Mouse (Mus musculus): ENCODE data around the gene Pex26.

The Pex26 gene

DNA sequence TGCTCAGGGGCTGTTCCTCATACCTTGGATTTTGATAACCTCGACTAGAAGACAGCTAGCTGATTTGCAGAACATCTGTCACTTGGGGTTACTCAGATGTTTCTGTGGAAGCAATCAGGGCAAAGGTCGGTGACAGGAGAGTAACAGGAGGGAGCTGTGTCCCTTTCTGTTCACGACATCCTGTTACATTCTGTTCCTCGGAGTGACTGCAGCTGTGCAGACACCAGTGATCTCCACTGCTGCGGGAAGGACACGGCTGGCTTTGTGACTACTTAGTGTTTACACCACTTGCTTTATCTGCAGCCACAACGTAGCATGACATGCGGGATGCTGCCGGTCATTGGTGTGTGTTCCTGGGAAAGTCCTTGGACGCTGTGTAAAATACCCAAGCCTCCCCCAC, 59.7 kb downstream of the Pex26 start:
- DNase-seq = no peak

DNA sequence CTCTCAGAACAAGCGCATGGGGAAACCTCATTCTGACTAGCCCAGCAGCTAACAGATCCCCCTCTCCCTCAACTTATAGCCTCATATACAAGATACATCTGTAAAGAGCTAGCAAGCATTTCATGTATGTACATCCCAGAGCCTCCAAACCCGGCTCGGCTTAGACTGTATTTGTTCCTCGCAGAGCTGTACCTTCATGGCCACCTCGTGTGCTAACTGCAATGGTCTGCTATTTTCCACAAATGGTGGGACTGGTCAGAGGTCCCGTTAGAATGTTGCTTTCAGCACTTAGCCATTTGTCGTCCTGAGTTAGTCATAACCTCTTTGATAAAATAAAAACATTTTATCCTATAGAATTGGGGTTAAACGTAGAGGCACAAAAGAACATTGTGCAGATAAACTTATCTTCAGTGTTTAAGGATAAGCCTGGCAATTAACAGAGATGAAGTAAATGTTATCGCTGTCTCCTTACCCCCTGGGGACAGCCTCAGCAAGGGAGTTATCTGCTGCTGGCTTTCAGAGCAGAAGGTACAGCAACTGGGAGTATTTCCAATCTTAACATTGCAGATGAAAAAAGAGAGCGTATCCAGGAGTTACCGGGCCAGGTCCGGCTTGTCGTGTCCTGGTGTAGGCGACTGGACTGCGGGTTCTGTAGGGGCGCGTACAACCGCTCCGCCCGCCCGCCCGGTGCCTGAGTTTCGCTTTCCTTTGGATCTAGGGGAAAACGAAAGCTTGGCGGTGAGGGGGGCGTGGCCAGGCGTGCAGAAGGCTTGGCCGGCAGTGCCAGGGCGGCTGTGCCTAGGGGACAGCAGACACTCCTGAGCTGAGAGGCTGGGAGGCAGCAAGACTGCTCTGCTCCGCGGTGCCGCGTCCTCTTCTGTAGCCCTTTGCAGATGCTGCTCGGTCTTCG, 61.9 kb downstream of the Pex26 start, which contains the start of gene Usp18:
TSS of gene Usp18 (plus strand) at position 780 of the 910 bp plus-strand sequence.
- peak; percentile 79 to 83 for DNase-seq

DNA sequence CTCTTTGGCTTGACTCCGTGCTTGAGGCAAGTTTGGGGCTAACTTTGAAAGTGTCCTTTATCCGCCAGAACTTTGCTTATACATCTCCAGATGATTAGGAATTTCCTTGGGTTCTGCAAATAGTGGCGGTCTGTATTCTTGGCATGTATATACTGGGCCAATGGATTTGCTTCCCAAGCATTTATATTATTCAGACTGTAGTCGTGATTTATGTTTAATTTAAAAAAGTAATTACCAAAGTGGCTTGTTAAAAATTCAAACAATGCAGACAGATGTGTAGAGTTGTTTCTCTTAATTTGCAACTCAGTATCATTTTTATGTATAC, 62.5 kb downstream of the Pex26 start:
- DNase-seq = no peak

All from cerebellum, postnatal 14 days (tissue).